ENCODE assay signal across 13 mouse cellular contexts in the genomic region with DNA sequence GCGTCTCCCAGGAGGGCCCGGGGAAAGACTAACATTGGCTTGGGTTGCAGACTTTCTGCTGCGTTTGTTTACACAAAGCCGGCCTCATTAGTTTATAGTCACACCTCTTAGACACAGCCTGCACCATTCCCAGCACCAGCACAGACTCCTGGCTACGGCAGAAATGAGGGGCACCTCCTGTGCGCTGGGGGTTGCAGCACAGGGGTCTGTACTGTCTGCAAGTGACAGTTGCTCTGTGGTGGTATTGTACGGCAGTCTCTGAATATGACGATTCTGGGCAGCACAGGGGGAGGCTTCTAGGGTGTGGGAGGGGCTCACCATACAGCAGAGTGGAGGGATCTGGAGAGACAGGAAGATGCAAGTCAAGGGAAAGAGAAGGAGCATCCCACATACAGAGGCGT.
DNase-seq lines count a peak whose midpoint lies in the region; ATAC-seq lines count a peak whose summit lies in the region.
"Had no signal": no experiment of that assay in that cellular context is flagged by ENCODE, and none has a peak within 500 bp of the region (broad histone marks: within the 10 kb centered on the region; RNA-seq: fewer than 3 reads in every experiment).

No protein-coding gene starts in this region.

- DNase-seq in forebrain, embryonic 14.5 days (ENCODE audit: low spot score) = no peak
- peak; percentile 10 to 29 for DNase-seq in kidney, postnatal 4 days
- DNase-seq in kidney, adult 11 months = no peak
- DNase-seq in embryonic facial prominence, embryonic 11.5 days (ENCODE audit: low spot score) = peak; percentile 27
- no peak for DNase-seq in B cell, adult 2 months
- no peak for DNase-seq in cerebellum, postnatal 25 days
- DNase-seq: cerebellum, adult 2 months; gastrocnemius, postnatal 36 days had no signal

- no peak overlapping the region for H3K9ac ChIP-seq in forebrain, embryonic 16.5 days (replicated peaks; ENCODE audit: low read depth, low read length)
- no peak overlapping the region for H3K9ac ChIP-seq in forebrain, embryonic 14.5 days (ENCODE audit: low read length)
- no peak overlapping the region for H3K9ac ChIP-seq in embryonic facial prominence, embryonic 11.5 days (replicated peaks; ENCODE audit: low read length)
- no peak overlapping the region for H3K9ac ChIP-seq in limb, embryonic 13.5 days

- ATAC-seq in forebrain, embryonic 16.5 days = peak; percentile 45
- ATAC-seq in forebrain, embryonic 14.5 days = no peak
- no peak; the same call in 1 of the 2 replicates for ATAC-seq in embryonic facial prominence, embryonic 11.5 days (replicated peaks; ENCODE audit: insufficient number of reproducible peaks, low FRiP score, low TSS enrichment, low read depth)
- ATAC-seq in limb, embryonic 13.5 days (ENCODE audit: low FRiP score, low read depth) = peak; percentile 71
- ATAC-seq: CD4-positive, CD25-positive, alpha-beta regulatory T cell, adult 4 months; inflammation-experienced regulatory T-cells, adult 6 months had no signal

- WGBS in forebrain, embryonic 16.5 days = 34% methylated on average over 9 of the region's 9 CpGs
- 33% methylated on average over 9 of the region's 9 CpGs for WGBS in forebrain, embryonic 14.5 days
- 42% methylated on average over 9 of the region's 9 CpGs for WGBS in embryonic facial prominence, embryonic 11.5 days
- WGBS in limb, embryonic 13.5 days = 14% methylated on average over 9 of the region's 9 CpGs

- H3K36me3 ChIP-seq in forebrain, embryonic 16.5 days (ENCODE audit: control insufficient read depth, insufficient read depth) = no peaks in the 10 kb centered on the region
- no peaks in the 10 kb centered on the region for H3K36me3 ChIP-seq in forebrain, embryonic 14.5 days (ENCODE audit: control insufficient read depth, insufficient read depth, low read length)
- no peaks in the 10 kb centered on the region for H3K36me3 ChIP-seq in embryonic facial prominence, embryonic 11.5 days (replicated peaks; ENCODE audit: control insufficient read depth, insufficient read depth, low read depth, low read length)
- H3K36me3 ChIP-seq in limb, embryonic 13.5 days = no peaks in the 10 kb centered on the region

- H3K4me3 ChIP-seq in forebrain, embryonic 16.5 days (replicated peaks; ENCODE audit: low read length) = no peak overlapping the region
- H3K4me3 ChIP-seq in forebrain, embryonic 14.5 days (ENCODE audit: low read depth, low read length) = no peak overlapping the region
- no peak overlapping the region for H3K4me3 ChIP-seq in embryonic facial prominence, embryonic 11.5 days (ENCODE audit: low read depth, low read length)
- H3K4me3 ChIP-seq in limb, embryonic 13.5 days = no peak overlapping the region
- H3K4me3 ChIP-seq: left cerebral cortex, adult 2 months had no signal

- no peak overlapping the region for H3K27ac ChIP-seq in forebrain, embryonic 16.5 days (ENCODE audit: low read length)
- no peak overlapping the region for H3K27ac ChIP-seq in forebrain, embryonic 14.5 days (ENCODE audit: low read depth, low read length)
- no peak overlapping the region for H3K27ac ChIP-seq in embryonic facial prominence, embryonic 11.5 days (replicated peaks; ENCODE audit: low read depth, low read length)
- no peak overlapping the region for H3K27ac ChIP-seq in limb, embryonic 13.5 days
- H3K27ac ChIP-seq: left cerebral cortex, adult 2 months had no signal

- H3K4me2 ChIP-seq in forebrain, embryonic 16.5 days (ENCODE audit: low read length) = no peak overlapping the region
- no peak overlapping the region for H3K4me2 ChIP-seq in forebrain, embryonic 14.5 days (ENCODE audit: low read length)
- H3K4me2 ChIP-seq in embryonic facial prominence, embryonic 11.5 days (ENCODE audit: low read depth, low read length) = no peak overlapping the region; the same call in 1 of the 2 replicates
- H3K4me2 ChIP-seq in limb, embryonic 13.5 days (replicated peaks) = peak overlapping the region; percentile 38

- H3K4me1 ChIP-seq in forebrain, embryonic 16.5 days (replicated peaks; ENCODE audit: control insufficient read depth, insufficient read depth, low read length) = no peaks in the 10 kb centered on the region
- peaks cover 3% of the 10 kb centered on the region; the same call in 1 of the 2 replicates for H3K4me1 ChIP-seq in forebrain, embryonic 14.5 days (ENCODE audit: control insufficient read depth, insufficient read depth, low read length)
- H3K4me1 ChIP-seq in embryonic facial prominence, embryonic 11.5 days (ENCODE audit: control insufficient read depth, insufficient read depth, low read length) = no peaks in the 10 kb centered on the region; the same call in 1 of the 2 replicates
- peaks cover 6% of the 10 kb centered on the region for H3K4me1 ChIP-seq in limb, embryonic 13.5 days

- H3K27me3 ChIP-seq in forebrain, embryonic 16.5 days (replicated peaks; ENCODE audit: control insufficient read depth, insufficient read depth, low read length) = 0 out of 2 replicates have a peak, but pooled peaks cover 2% of the 10 kb centered on the region
- H3K27me3 ChIP-seq in forebrain, embryonic 14.5 days (replicated peaks; ENCODE audit: control insufficient read depth, insufficient read depth, low read length) = no peaks in the 10 kb centered on the region
- H3K27me3 ChIP-seq in embryonic facial prominence, embryonic 11.5 days (ENCODE audit: control insufficient read depth, insufficient read depth, low read length) = no peaks in the 10 kb centered on the region
- peaks cover 19% of the 10 kb centered on the region for H3K27me3 ChIP-seq in limb, embryonic 13.5 days

- H3K9me3 ChIP-seq in forebrain, embryonic 16.5 days (ENCODE audit: control insufficient read depth, low read length) = no peaks in the 10 kb centered on the region
- H3K9me3 ChIP-seq in forebrain, embryonic 14.5 days (replicated peaks; ENCODE audit: control insufficient read depth, low read length) = no peaks in the 10 kb centered on the region
- no peaks in the 10 kb centered on the region for H3K9me3 ChIP-seq in embryonic facial prominence, embryonic 11.5 days (replicated peaks; ENCODE audit: control insufficient read depth, low read length)
- no peaks in the 10 kb centered on the region for H3K9me3 ChIP-seq in limb, embryonic 13.5 days

Comparison
In these comparisons a context has a peak if more than half of its experiments do, and no peak if none do; other contexts are left out.
1. ATAC-seq: peak in forebrain, embryonic 16.5 days (single experiment) and limb, embryonic 13.5 days (single experiment); none in forebrain, embryonic 14.5 days (single experiment) and embryonic facial prominence, embryonic 11.5 days (single experiment).
2. DNase-seq: peak in kidney, postnatal 4 days (2 of 2) and embryonic facial prominence, embryonic 11.5 days (single experiment); none in forebrain, embryonic 14.5 days (single experiment), kidney, adult 11 months (single experiment), B cell, adult 2 months (0 of 2) and cerebellum, postnatal 25 days (0 of 2).